ENCODE assay signal across 24 mouse cellular contexts in the genomic region with DNA sequence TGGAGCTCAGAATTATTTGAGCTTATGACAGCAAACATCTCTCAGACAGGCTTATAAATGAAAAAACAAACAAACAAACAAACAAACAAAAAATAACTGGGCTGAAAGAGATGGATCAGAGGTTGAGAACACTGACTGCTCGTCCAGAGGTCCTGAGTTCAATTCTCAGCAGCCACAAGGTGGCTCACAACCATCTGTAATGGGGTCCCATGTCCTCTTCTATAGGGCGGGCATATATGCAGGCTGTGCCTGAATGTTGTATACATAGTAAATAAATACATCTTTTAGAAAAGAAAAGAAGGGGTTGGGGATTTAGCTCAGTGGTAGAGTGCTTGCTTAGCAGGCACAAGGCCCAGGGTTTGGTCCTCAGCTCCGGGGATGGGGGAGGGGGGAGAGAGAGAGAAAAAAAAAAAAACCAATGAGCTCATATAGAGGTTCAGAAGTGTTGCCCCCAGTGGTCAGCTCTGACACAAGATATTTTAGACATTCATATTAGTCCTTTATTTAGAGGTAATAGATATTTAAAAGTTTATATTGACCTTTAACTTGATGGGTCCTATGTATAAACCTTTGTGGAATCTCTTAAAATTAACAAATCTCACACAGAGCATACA. TPM values are rescaled to one million over a fixed set of nuclear protein-coding genes. Genes with fewer than 3 reads are reported as not detected.
DNase-seq lines count a peak whose midpoint lies in the region; ATAC-seq and TF ChIP-seq lines count a peak whose summit lies in the region.
"Had no signal": no experiment of that assay in that cellular context is flagged by ENCODE, and none has a peak within 500 bp of the region (broad histone marks: within the 10 kb centered on the region; RNA-seq: fewer than 3 reads in every experiment).

No protein-coding gene starts in this region.

- peaks cover 20% of the 10 kb centered on the region for H3K4me1 ChIP-seq in thymus, adult 2 months (replicated peaks; ENCODE audit: control insufficient read depth, insufficient read depth, low read length)
- peaks cover 7% of the 10 kb centered on the region for H3K4me1 ChIP-seq in ES-Bruce4 (ENCODE audit: control insufficient read depth, insufficient read depth, low read length)
- peaks cover 5% of the 10 kb centered on the region for H3K4me1 ChIP-seq in liver, embryonic 11.5 days (replicated peaks; ENCODE audit: control insufficient read depth, insufficient read depth, low read length)

- no peak for TF ChIP-seq EP300 in ES-Bruce4 (IDR thresholded peaks at IDR 0.05; ENCODE audit: insufficient read depth, low read depth, low read length)

- 71% methylated on average over 3 of the region's 3 CpGs for WGBS in thymus, adult 2 months
- WGBS in liver, embryonic 11.5 days: 57% methylated on average over 3 of the region's 3 CpGs

- DNase-seq in thymus, postnatal 25 days: peak; percentile 45
- no peak for DNase-seq in thymus, adult 2 months
- DNase-seq in CD4-positive helper T cell, adult 2 months (ENCODE audit: low read depth, low spot score): peak; percentile 9
- no peak for DNase-seq in urinary bladder, postnatal 25 days (ENCODE audit: low spot score)
- DNase-seq in liver, embryonic 11.5 days (ENCODE audit: low spot score): no peak
- DNase-seq: adrenal gland, postnatal 14 days; B cell, adult 2 months; cerebellum, adult 11-12 months; cerebellum, adult 9-10 months; cerebellum, postnatal 25 days; gastrocnemius, postnatal 36 days; heart, adult 18-20 months; heart, postnatal 10 days; heart, postnatal 4 days had no signal

- no peak for ATAC-seq in liver, embryonic 11.5 days (replicated peaks; ENCODE audit: low FRiP score)
- ATAC-seq: forebrain, embryonic 15.5 days; hindbrain, embryonic 16.5 days had no signal

- no peak overlapping the region for H3K4me3 ChIP-seq in thymus, adult 2 months (ENCODE audit: control insufficient read depth, insufficient read depth, low read length)
- H3K4me3 ChIP-seq in ES-Bruce4 (ENCODE audit: low read depth, low read length): peak overlapping the region; percentile 16; the same call in 1 of the 2 replicates
- H3K4me3 ChIP-seq in liver, embryonic 11.5 days (ENCODE audit: low read depth, low read length): no peak overlapping the region
- H3K4me3 ChIP-seq: embryonic facial prominence, embryonic 12.5 days; forebrain, embryonic 15.5 days; heart, embryonic 10.5 days; hindbrain, embryonic 12.5 days had no signal

- TF ChIP-seq CTCF in thymus, adult 2 months (IDR thresholded peaks at IDR 0.05; ENCODE audit: borderline replicate concordance, control insufficient read depth, extremely low read depth, insufficient read depth, low read length, poor library complexity): no peak
- peak; percentile 18 for TF ChIP-seq CTCF in ES-Bruce4 (IDR thresholded peaks at IDR 0.05; ENCODE audit: low read depth, low read length)

- 0 out of 2 replicates have a peak overlapping the region, but pooled peaks have one; percentile 2 for H3K9ac ChIP-seq in ES-Bruce4 (ENCODE audit: low read depth, poor library complexity, severe bottlenecking)
- no peak overlapping the region for H3K9ac ChIP-seq in liver, embryonic 11.5 days (ENCODE audit: low read depth, low read length)
- H3K9ac ChIP-seq: embryonic facial prominence, embryonic 12.5 days; forebrain, embryonic 15.5 days; hindbrain, embryonic 12.5 days had no signal

- H3K27me3 ChIP-seq in thymus, adult 2 months (ENCODE audit: control insufficient read depth, insufficient read depth, low read length): no peaks in the 10 kb centered on the region
- H3K27me3 ChIP-seq in ES-Bruce4 (ENCODE audit: control insufficient read depth, insufficient read depth, low read length, poor library complexity, severe bottlenecking): no peaks in the 10 kb centered on the region
- no peaks in the 10 kb centered on the region for H3K27me3 ChIP-seq in liver, embryonic 11.5 days (replicated peaks; ENCODE audit: control insufficient read depth, insufficient read depth, low read length)
- H3K27me3 ChIP-seq: forebrain, embryonic 15.5 days had no signal

- no peak overlapping the region for H3K4me2 ChIP-seq in liver, embryonic 11.5 days
- H3K4me2 ChIP-seq: embryonic facial prominence, embryonic 12.5 days; forebrain, embryonic 15.5 days; hindbrain, embryonic 12.5 days had no signal

- TF ChIP-seq POLR2A in thymus, adult 2 months (IDR thresholded peaks at IDR 0.05; ENCODE audit: control insufficient read depth, extremely low read depth, insufficient read depth, low read length, poor library complexity): no peak
- TF ChIP-seq POLR2A in ES-Bruce4 (IDR thresholded peaks at IDR 0.05; ENCODE audit: insufficient read depth, low read length): no peak

- H3K27ac ChIP-seq in thymus, adult 2 months (ENCODE audit: control insufficient read depth, insufficient read depth, low read length): no peak overlapping the region
- peak overlapping the region; percentile 95 for H3K27ac ChIP-seq in ES-Bruce4 (ENCODE audit: insufficient read depth, low read length)
- H3K27ac ChIP-seq in liver, embryonic 11.5 days (ENCODE audit: low read depth, low read length): no peak overlapping the region
- H3K27ac ChIP-seq: embryonic facial prominence, embryonic 12.5 days; forebrain, embryonic 15.5 days; heart, embryonic 10.5 days; hindbrain, embryonic 12.5 days had no signal

- H3K36me3 ChIP-seq in thymus, adult 2 months (ENCODE audit: control insufficient read depth, insufficient read depth, low read length): no peaks in the 10 kb centered on the region
- no peaks in the 10 kb centered on the region for H3K36me3 ChIP-seq in ES-Bruce4 (ENCODE audit: control insufficient read depth, insufficient read depth, low read length, poor library complexity, severe bottlenecking)
- no peaks in the 10 kb centered on the region for H3K36me3 ChIP-seq in liver, embryonic 11.5 days (ENCODE audit: control insufficient read depth, insufficient read depth, low read length)
- H3K36me3 ChIP-seq: embryonic facial prominence, embryonic 12.5 days; forebrain, embryonic 15.5 days; G1E; heart, embryonic 10.5 days; hindbrain, embryonic 12.5 days had no signal

- no peaks in the 10 kb centered on the region for H3K9me3 ChIP-seq in ES-Bruce4 (replicated peaks; ENCODE audit: control insufficient read depth, insufficient read depth, low read length, poor library complexity, severe bottlenecking)
- H3K9me3 ChIP-seq in liver, embryonic 11.5 days (ENCODE audit: control insufficient read depth, low read length): no peaks in the 10 kb centered on the region
- H3K9me3 ChIP-seq: embryonic facial prominence, embryonic 12.5 days; forebrain, embryonic 15.5 days; G1E; heart, embryonic 10.5 days; hindbrain, embryonic 12.5 days had no signal

RNA-seq across cellular contexts. Expression of a gene that starts 5.7 kb away (rescaled TPM):
- polyA plus RNA-seq in thymus, adult 2 months (2012; rRNA removed): 35.1 and 35.9 TPM in 2 replicates
- 589 and 680 TPM in 2 replicates for polyA plus RNA-seq in ES-Bruce4 (2011; ENCODE audit: insufficient read depth, insufficient read length, low read depth, missing spikeins)
- polyA plus RNA-seq in liver, embryonic 11.5 days (2014; fragmentation: Nextera tagmentation; extraction: Ambion mirVana): 503 and 546 TPM in 2 replicates

RNA-seq across cellular contexts. Expression of a gene that starts 12.3 kb away (rescaled TPM):
- 0.15 TPM in 1 of 2 replicates, not detected in the other for polyA plus RNA-seq in thymus, adult 2 months (2012; rRNA removed)
- polyA plus RNA-seq in ES-Bruce4 (2011; ENCODE audit: insufficient read depth, insufficient read length, low read depth, missing spikeins): not detected in 2 replicates
- polyA plus RNA-seq in liver, embryonic 11.5 days (2014; fragmentation: Nextera tagmentation; extraction: Ambion mirVana): not detected in 2 replicates
- polyA plus RNA-seq: cortical plate, adult 2 months; embryonic facial prominence, embryonic 12.5 days; forebrain, embryonic 11.5 days; forebrain, embryonic 15.5 days; G1E; heart, embryonic 10.5 days; heart, embryonic 14.5 days; hindbrain, embryonic 12.5 days; hindbrain, embryonic 16.5 days had no signal

RNA-seq across cellular contexts. Expression of a gene that starts 56.7 kb away (rescaled TPM):
- polyA plus RNA-seq in thymus, adult 2 months (2012; rRNA removed): 2,910 and 3,273 TPM in 2 replicates
- polyA plus RNA-seq in ES-Bruce4 (2011; ENCODE audit: insufficient read depth, insufficient read length, low read depth, missing spikeins): 68.6 and 79.1 TPM in 2 replicates
- 6.6 and 6.8 TPM in 2 replicates for polyA plus RNA-seq in liver, embryonic 11.5 days (2014; fragmentation: Nextera tagmentation; extraction: Ambion mirVana)
- polyA plus RNA-seq: G1E had no signal

Comparison
In these comparisons a context has a peak if more than half of its experiments do, and no peak if none do; other contexts are left out.
1. DNase-seq: peak in thymus, postnatal 25 days (single experiment) and CD4-positive helper T cell, adult 2 months (single experiment); none in thymus, adult 2 months (single experiment), urinary bladder, postnatal 25 days (single experiment) and liver, embryonic 11.5 days (single experiment).
2. RNA of a gene that starts 5.7 kb away (polyA plus RNA-seq): 589 to 680 TPM in ES-Bruce4 and 503 to 546 TPM in liver, embryonic 11.5 days; 35.1 to 35.9 TPM in thymus, adult 2 months; every median in the first group is over 10 times any median in the second.
3. RNA of a gene that starts 56.7 kb away (polyA plus RNA-seq): 2,910 to 3,273 TPM in thymus, adult 2 months; 68.6 to 79.1 TPM in ES-Bruce4 and 6.6 to 6.8 TPM in liver, embryonic 11.5 days; every median in the first group is over 10 times any median in the second.